Mouse (Mus musculus) cerebellum, adult 2 months (tissue): ENCODE measurements at regions not wholly inside any gene's neighbourhood (a gene's known extent, or its start where the extent isn't known, plus 50 kb on each side); places are given as distances from the start of the nearest gene placed in this dataset.

Source experiments
- DNase-seq, 2 experiments: peaks; one replicate each; pipeline ENCODE4 v3.0.0; 2021
- H3K27ac ChIP-seq: fragments of 200-500 bp; 2 replicates; pipeline ENCODE4 v1.5.1; 2012; ENCODE audit warnings: low read length, control low read depth, inconsistent platforms; ENCODE audit not compliant: insufficient read depth
- H3K27me3 ChIP-seq: fragments of 200-500 bp; 2 replicates; pipeline ENCODE4 v1.6.1; 2012; ENCODE audit warnings: inconsistent platforms, mild to moderate bottlenecking, low read length, moderate library complexity; ENCODE audit not compliant: control insufficient read depth, insufficient read depth
- H3K4me1 ChIP-seq: fragments of 200-500 bp; 2 replicates; pipeline ENCODE4 v1.6.1; 2011; ENCODE audit warnings: low read length; ENCODE audit not compliant: control insufficient read depth, insufficient read depth
- H3K4me3 ChIP-seq: fragments of 200-500 bp; replicated peaks from 2 replicates; pipeline ENCODE3; 2011; ENCODE audit warnings: mild to moderate bottlenecking, low read depth, low read length, control low read depth; ENCODE audit not compliant: insufficient read depth
- CTCF ChIP-seq: fragments of 200-500 bp; IDR thresholded peaks from 2 replicates; pipeline ENCODE4 v1.5.1; 2011; ENCODE audit warnings: low read depth, mild to moderate bottlenecking, control low read depth, low read length, moderate library complexity, borderline replicate concordance; ENCODE audit not compliant: insufficient read depth
- POLR2A ChIP-seq: fragments of 200-500 bp; IDR thresholded peaks from 2 replicates; pipeline ENCODE4 v1.6.1; 2011; ENCODE audit warnings: low read length, control low read depth, borderline replicate concordance; ENCODE audit not compliant: insufficient read depth
- WGBS: fragments of 180-500 bp; shearing (Covaris S2); methylation state at CpG from one replicate; pipeline ENCODE4 v1.1.7; 2018; 5-methylcytosine and 5-hydroxymethylcytosine counted together

- peak; percentile 92 to 98 for DNase-seq
- 6% methylated on average over 2 of the region's 2 CpGs for WGBS
- Histone ChIP-seq H3K4me1 (peaks cover 9% of the 10 kb centered on the region; the same call in 1 of the 2 replicates), H3K4me3 (no peak overlapping the region), H3K27ac (no peak overlapping the region), H3K27me3 (no peaks in the 10 kb centered on the region)
- TF ChIP-seq POLR2A (no peak), CTCF (no peak)
Measured at GRCm38 (mm10) chr8:5601116-5601515, 496.0 kb upstream of the Slc10a2 start.

DNA sequence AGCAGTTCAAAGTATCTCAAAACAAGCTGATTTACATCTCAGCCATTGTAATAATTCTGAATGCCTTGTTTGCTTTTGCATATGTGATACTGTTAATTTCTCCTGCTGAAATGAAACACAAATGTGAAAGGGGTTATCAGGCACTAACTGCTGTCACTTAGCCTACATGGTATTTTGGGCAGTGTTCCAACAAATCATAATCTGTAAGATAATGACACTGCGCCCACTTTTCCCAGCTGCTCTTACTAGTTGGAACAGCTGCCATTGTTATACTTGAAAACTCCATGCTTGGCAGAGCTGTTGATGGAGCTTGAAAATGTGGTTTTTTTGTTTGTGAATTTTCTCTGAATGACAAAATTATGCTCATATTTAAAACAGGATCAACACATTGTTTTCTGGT lies 486.4 kb upstream of the Slc10a2 start:
- no peak overlapping the region for H3K27ac ChIP-seq
- H3K27me3 ChIP-seq, result no peaks in the 10 kb centered on the region
- no peak for DNase-seq
- no peaks in the 10 kb centered on the region for H3K4me1 ChIP-seq
- H3K4me3 ChIP-seq, result no peak overlapping the region
- WGBS, result 74% methylated on average over 1 of the region's 1 CpGs
- TF ChIP-seq POLR2A (no peak), CTCF (no peak)
